Comparison of ENCODE assay signal across 45 mouse cellular contexts in the genomic region with DNA sequence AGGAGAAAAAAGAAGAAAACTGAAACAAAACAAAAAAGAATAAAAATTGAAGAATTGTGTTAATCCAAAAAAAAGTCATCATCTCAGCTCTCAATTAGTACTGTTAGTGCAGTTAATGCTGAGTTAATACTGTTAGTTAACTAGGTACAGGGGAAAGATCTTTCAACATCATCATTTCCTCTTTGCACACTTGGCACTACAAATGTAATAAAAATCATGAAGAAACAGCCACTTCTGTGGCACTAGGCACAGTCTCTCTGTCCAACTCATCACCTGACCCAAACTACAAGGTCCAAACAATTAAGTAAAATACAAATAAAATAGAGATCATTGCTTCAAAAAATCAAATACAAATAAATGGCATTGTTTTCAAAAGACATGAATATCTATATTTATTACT. TPM values are rescaled to one million over a fixed set of nuclear protein-coding genes. Genes with fewer than 3 reads are reported as not detected.
"Had no signal": no experiment of that assay in that cellular context is flagged by ENCODE, and none has a peak within 500 bp of the region (broad histone marks: within the 10 kb centered on the region; RNA-seq: fewer than 3 reads in every experiment).

No protein-coding gene starts in this region.

- DNase-seq: heart, adult 2 months; heart, postnatal 10 days; heart, postnatal 14 days; heart, postnatal 36 days; heart, postnatal 4 days; kidney, adult 11 months; kidney, adult 18-20 months; kidney, adult 8-10 months; kidney, postnatal 10 days; kidney, postnatal 25 days; kidney, postnatal 36 days; layer of hippocampus, adult 9-11 months; layer of hippocampus, postnatal 36 days had no signal

- ATAC-seq: hindbrain, embryonic 16.5 days; hindbrain, postnatal 0 days; inflammation-experienced regulatory T-cells, adult 6 months; intestine, embryonic 15.5 days; intestine, embryonic 16.5 days; intestine, postnatal 0 days had no signal

- H3K36me3 ChIP-seq: heart, embryonic 10.5 days; heart, embryonic 12.5 days; heart, embryonic 13.5 days; heart, embryonic 15.5 days; hindbrain, embryonic 10.5 days; hindbrain, embryonic 12.5 days; hindbrain, embryonic 13.5 days; hindbrain, embryonic 15.5 days; intestine, embryonic 15.5 days; kidney, embryonic 15.5 days had no signal

- H3K4me3 ChIP-seq: heart, adult 2 months; heart, embryonic 10.5 days; heart, embryonic 12.5 days; heart, embryonic 13.5 days; heart, embryonic 15.5 days; hindbrain, embryonic 10.5 days; hindbrain, embryonic 12.5 days; hindbrain, embryonic 13.5 days; hindbrain, embryonic 15.5 days; intestine, embryonic 15.5 days; kidney, embryonic 15.5 days; layer of hippocampus, adult 2 months; left cerebral cortex, adult 2 months had no signal

- H3K9me3 ChIP-seq: heart, embryonic 10.5 days; heart, embryonic 12.5 days; heart, embryonic 13.5 days; heart, embryonic 15.5 days; hindbrain, embryonic 10.5 days; hindbrain, embryonic 12.5 days; hindbrain, embryonic 13.5 days; hindbrain, embryonic 15.5 days; intestine, embryonic 15.5 days; kidney, embryonic 15.5 days had no signal

- H3K9ac ChIP-seq: heart, embryonic 12.5 days; heart, embryonic 13.5 days; heart, embryonic 15.5 days; hindbrain, embryonic 12.5 days; hindbrain, embryonic 13.5 days; hindbrain, embryonic 14.5 days; hindbrain, embryonic 15.5 days; intestine, embryonic 15.5 days; kidney, embryonic 15.5 days had no signal

- H3K27me3 ChIP-seq: heart, embryonic 12.5 days; heart, embryonic 13.5 days; heart, embryonic 15.5 days; hindbrain, embryonic 12.5 days; hindbrain, embryonic 13.5 days; hindbrain, embryonic 15.5 days; intestine, embryonic 15.5 days; kidney, embryonic 15.5 days had no signal

- H3K4me1 ChIP-seq: heart, embryonic 10.5 days; heart, embryonic 12.5 days; heart, embryonic 13.5 days; heart, embryonic 15.5 days; hindbrain, embryonic 10.5 days; hindbrain, embryonic 12.5 days; hindbrain, embryonic 13.5 days; hindbrain, embryonic 15.5 days; intestine, embryonic 15.5 days; kidney, embryonic 15.5 days had no signal

- H3K27ac ChIP-seq: heart, adult 2 months; heart, embryonic 10.5 days; heart, embryonic 13.5 days; heart, embryonic 15.5 days; hindbrain, embryonic 10.5 days; hindbrain, embryonic 12.5 days; hindbrain, embryonic 13.5 days; hindbrain, embryonic 14.5 days; hindbrain, embryonic 15.5 days; hindbrain, postnatal 0 days; intestine, embryonic 15.5 days; kidney, embryonic 15.5 days; kidney, postnatal 0 days; layer of hippocampus, adult 2 months; left cerebral cortex, adult 2 months had no signal

- H3K4me2 ChIP-seq: heart, embryonic 11.5 days; heart, embryonic 12.5 days; heart, embryonic 13.5 days; heart, embryonic 15.5 days; hindbrain, embryonic 12.5 days; hindbrain, embryonic 13.5 days; hindbrain, embryonic 14.5 days; hindbrain, embryonic 15.5 days; intestine, embryonic 15.5 days; kidney, embryonic 15.5 days had no signal

RNA-seq across cellular contexts. Expression of a gene that starts 2.9 kb away (rescaled TPM):
- total RNA-seq: hematopoietic stem cell, adult 5-6 weeks; hindbrain, postnatal 0 days; layer of hippocampus, adult 18-20 months; layer of hippocampus, adult 2 months; layer of hippocampus, postnatal 10 days; layer of hippocampus, postnatal 14 days; layer of hippocampus, postnatal 25 days; layer of hippocampus, postnatal 36 days; left cerebral cortex, adult 2 months had no signal
- polyA plus RNA-seq: heart, embryonic 10.5 days; heart, embryonic 11.5 days; heart, embryonic 12.5 days; heart, embryonic 13.5 days; heart, embryonic 14.5 days; heart, embryonic 15.5 days; heart, embryonic 16.5 days; heart, postnatal 0 days; hindbrain, embryonic 10.5 days; hindbrain, embryonic 11.5 days; hindbrain, embryonic 12.5 days; hindbrain, embryonic 13.5 days; hindbrain, embryonic 14.5 days; hindbrain, embryonic 15.5 days; hindbrain, embryonic 16.5 days; hindbrain, postnatal 0 days; inflammation-experienced regulatory T-cells, adult 6 months; intestine, embryonic 14.5 days; intestine, embryonic 15.5 days; intestine, embryonic 16.5 days; intestine, postnatal 0 days had no signal

RNA-seq across cellular contexts. Expression of a gene that starts 27.0 kb away (rescaled TPM):
- total RNA-seq: heart, adult 2 months; heart, postnatal 10 days; heart, postnatal 14 days; heart, postnatal 25 days; heart, postnatal 36 days; hindbrain, postnatal 0 days; layer of hippocampus, adult 18-20 months; layer of hippocampus, adult 2 months; layer of hippocampus, postnatal 10 days; layer of hippocampus, postnatal 14 days; layer of hippocampus, postnatal 25 days had no signal
- polyA plus RNA-seq: heart, embryonic 14.5 days; inflammation-experienced regulatory T-cells, adult 6 months; kidney, postnatal 0 days; large intestine, adult 2 months had no signal
